ENCODE assay signal across 19 mouse cellular contexts in genomic region chr10:84662138-84662537, GRCm38 (mm10).
"Had no signal": no experiment of that assay in that cellular context is flagged by ENCODE, and none has a peak within 500 bp of the region (broad histone marks: within the 10 kb centered on the region; RNA-seq: fewer than 3 reads in every experiment).

No protein-coding gene starts in this region.

- ATAC-seq: midbrain, embryonic 13.5 days; midbrain, embryonic 15.5 days had no signal

- H3K27me3 ChIP-seq: midbrain, embryonic 13.5 days; midbrain, embryonic 15.5 days; neural tube, embryonic 13.5 days; neural tube, embryonic 15.5 days; stomach, embryonic 15.5 days had no signal

- H3K9me3 ChIP-seq: midbrain, embryonic 13.5 days; midbrain, embryonic 15.5 days; neural tube, embryonic 13.5 days; neural tube, embryonic 15.5 days; stomach, embryonic 15.5 days had no signal

- H3K36me3 ChIP-seq: stomach, embryonic 15.5 days had no signal

- H3K4me3 ChIP-seq: midbrain, embryonic 10.5 days; midbrain, embryonic 13.5 days; midbrain, embryonic 15.5 days; myocyte; neural tube, embryonic 13.5 days; neural tube, embryonic 15.5 days; stomach, embryonic 15.5 days had no signal

- H3K27ac ChIP-seq: liver, embryonic 14.5 days; midbrain, embryonic 10.5 days; midbrain, embryonic 13.5 days; midbrain, embryonic 15.5 days; neural tube, embryonic 13.5 days; neural tube, embryonic 15.5 days; stomach, embryonic 15.5 days; stomach, postnatal 0 days had no signal

- DNase-seq: lung, adult 18-20 months; lung, embryonic 14.5 days; lung, postnatal 10 days; lung, postnatal 4 days; retina, postnatal 1 day; right cerebral cortex, adult 18-20 months; right cerebral cortex, postnatal 14 days; thymus, adult 2 months; thymus, postnatal 25 days; thymus, postnatal 4 days had no signal

- H3K4me1 ChIP-seq: stomach, embryonic 15.5 days had no signal
